In genomic region chr12:72917159-72917993, GRCm38 (mm10) we compare ENCODE assay signal across 8 mouse cellular contexts. TPM values are rescaled to one million over a fixed set of nuclear protein-coding genes. Genes with fewer than 3 reads are reported as not detected.
A peak's percentile ranks its signal among the peaks of the same experiment; 100 is the strongest.
DNase-seq lines count a peak whose midpoint lies in the region; ATAC-seq and TF ChIP-seq lines count a peak whose summit lies in the region.

No protein-coding gene starts in this region.

- no peaks in the 10 kb centered on the region for H3K36me3 ChIP-seq in intestine, postnatal 0 days (ENCODE audit: control insufficient read depth, insufficient read depth)
- no peaks in the 10 kb centered on the region for H3K36me3 ChIP-seq in neural tube, embryonic 15.5 days

- H3K27me3 ChIP-seq in intestine, postnatal 0 days (replicated peaks; ENCODE audit: control insufficient read depth, insufficient read depth, low read length) = peaks cover 14% of the 10 kb centered on the region; the same call in 1 of the 2 replicates
- H3K27me3 ChIP-seq in neural tube, embryonic 15.5 days (replicated peaks) = peaks cover 6% of the 10 kb centered on the region; the same call in 1 of the 2 replicates

- no peak for TF ChIP-seq CTCF in intestine, postnatal 0 days (IDR thresholded peaks at IDR 0.05; ENCODE audit: low read depth)

- WGBS in intestine, postnatal 0 days = 19% methylated on average over 47 of the region's 48 CpGs
- 22% methylated on average over 48 of the region's 48 CpGs for WGBS in neural tube, embryonic 15.5 days

- no peak for ATAC-seq in intestine, postnatal 0 days
- no peak for ATAC-seq in neural tube, embryonic 15.5 days (ENCODE audit: low FRiP score)

- 0 out of 2 replicates have a peak overlapping the region, but pooled peaks have one; percentile 1 for H3K4me3 ChIP-seq in intestine, postnatal 0 days (ENCODE audit: low read depth, low read length)
- H3K4me3 ChIP-seq in neural tube, embryonic 15.5 days (replicated peaks) = peak overlapping the region; percentile 40

- H3K4me1 ChIP-seq in intestine, postnatal 0 days (replicated peaks; ENCODE audit: control insufficient read depth, insufficient read depth, low read length) = no peaks in the 10 kb centered on the region
- H3K4me1 ChIP-seq in neural tube, embryonic 15.5 days = peaks cover 8% of the 10 kb centered on the region; the same call in 1 of the 2 replicates

- no peak overlapping the region for H3K27ac ChIP-seq in intestine, postnatal 0 days (ENCODE audit: low read depth, low read length)
- H3K27ac ChIP-seq in neural tube, embryonic 15.5 days (replicated peaks) = no peak overlapping the region

- DNase-seq in adrenal gland, postnatal 10 days = peak; percentile 60
- no peak for DNase-seq in adrenal gland, adult (ENCODE audit: inconsistent age in 2 of 2, low spot score in 1 of 2)
- peak; percentile 11 for DNase-seq in right cerebral cortex, postnatal 14 days
- DNase-seq in right cerebral cortex, postnatal 25 days = no peak
- DNase-seq in urinary bladder, postnatal 36 days (ENCODE audit: low spot score in 2 of 2) = no peak
- DNase-seq in yolk sac, embryonic 10.5 days (ENCODE audit: low spot score) = no peak

- peak overlapping the region; percentile 52 for H3K4me2 ChIP-seq in intestine, postnatal 0 days (replicated peaks; ENCODE audit: low read depth)
- peak overlapping the region; percentile 61 for H3K4me2 ChIP-seq in neural tube, embryonic 15.5 days

- H3K9me3 ChIP-seq in intestine, postnatal 0 days (ENCODE audit: control insufficient read depth) = 0 out of 2 replicates have a peak, but pooled peaks cover 2% of the 10 kb centered on the region
- H3K9me3 ChIP-seq in neural tube, embryonic 15.5 days (replicated peaks) = no peaks in the 10 kb centered on the region

- 0 out of 2 replicates have a peak overlapping the region, but pooled peaks have one; percentile 17 for H3K9ac ChIP-seq in intestine, postnatal 0 days (ENCODE audit: low read depth, low read length)
- H3K9ac ChIP-seq in neural tube, embryonic 15.5 days (replicated peaks) = 0 out of 2 replicates have a peak overlapping the region, but pooled peaks have one; percentile 14

RNA-seq across cellular contexts. Expression of gene Six6, which starts 22.3 kb away (rescaled TPM):
- total RNA-seq in adrenal gland, postnatal 10 days (2021) = not detected
- not detected in 2 replicates for polyA plus RNA-seq in intestine, postnatal 0 days (2015; fragmentation: Nextera tagmentation; extraction: Ambion mirVana)
- not detected in 2 replicates for polyA plus RNA-seq in neural tube, embryonic 15.5 days (2015; fragmentation: Nextera tagmentation; extraction: Ambion mirVana)

RNA-seq across cellular contexts. Expression of gene 4930447C04Rik, which starts 23.2 kb away (rescaled TPM):
- 1 to 10 TPM; 1.3 to 1.6 TPM for total RNA-seq in adrenal gland, postnatal 10 days (2021)
- polyA plus RNA-seq in intestine, postnatal 0 days (2015; fragmentation: Nextera tagmentation; extraction: Ambion mirVana) = 0.59 and 0.61 TPM in 2 replicates
- 7.4 and 9.7 TPM in 2 replicates for polyA plus RNA-seq in neural tube, embryonic 15.5 days (2015; fragmentation: Nextera tagmentation; extraction: Ambion mirVana)

Comparison
In these comparisons a context has a peak if more than half of its experiments do, and no peak if none do; other contexts are left out.
1. DNase-seq: peak in adrenal gland, postnatal 10 days (single experiment) and right cerebral cortex, postnatal 14 days (single experiment); none in adrenal gland, adult (0 of 2), right cerebral cortex, postnatal 25 days (single experiment), urinary bladder, postnatal 36 days (0 of 2) and yolk sac, embryonic 10.5 days (single experiment).